In the genomic region with DNA sequence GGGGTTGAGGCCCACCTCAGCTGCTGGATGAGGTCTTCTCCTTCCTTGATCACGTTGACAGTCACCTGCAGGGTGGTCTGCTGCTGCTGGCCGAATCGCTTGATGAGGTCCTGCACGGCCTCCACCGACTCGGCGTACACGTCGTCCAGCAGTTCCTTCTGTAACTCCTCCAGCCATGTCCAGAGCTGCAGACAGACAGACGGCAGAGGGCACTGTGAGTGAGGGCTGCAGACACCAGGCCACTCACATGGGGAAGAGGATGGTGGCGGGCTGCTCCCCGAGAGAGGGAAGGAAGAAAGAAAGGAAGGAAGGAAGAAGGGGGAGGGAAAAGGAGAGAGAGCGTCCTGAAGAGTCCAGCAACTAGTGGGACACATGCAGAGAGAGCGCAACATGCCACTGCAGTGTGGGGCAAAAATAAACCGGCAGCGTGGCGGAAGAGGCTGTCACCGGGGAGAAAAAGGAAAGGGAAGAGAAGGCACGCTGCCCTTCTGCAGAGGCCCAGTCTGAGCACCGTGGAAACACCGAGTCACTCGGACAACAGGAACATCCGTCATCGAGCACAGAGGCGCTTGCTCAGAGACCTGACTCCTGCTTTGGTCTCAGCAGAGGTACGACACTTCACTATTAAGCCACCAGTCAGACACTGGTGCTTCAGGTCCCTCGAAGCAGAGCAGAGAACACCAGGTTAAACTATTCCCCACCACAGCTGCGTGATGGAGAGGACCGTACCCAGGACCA, we compare ENCODE assay signal across 9 mouse cellular contexts.
DNase-seq lines count a peak whose midpoint lies in the region; ATAC-seq and TF ChIP-seq lines count a peak whose summit lies in the region.
"Had no signal": no experiment of that assay in that cellular context is flagged by ENCODE, and none has a peak within 500 bp of the region (broad histone marks: within the 10 kb centered on the region; RNA-seq: fewer than 3 reads in every experiment).

No protein-coding gene starts in this region.

- DNase-seq in thymus, adult 2 months, result peak; percentile 25
- no peak for DNase-seq in thymus, postnatal 10 days (ENCODE audit: low spot score in 2 of 2)
- no peak for DNase-seq in liver, adult 2 months (ENCODE audit: extremely low read depth, low read depth, low spot score)
- no peak for DNase-seq in urinary bladder, postnatal 25 days (ENCODE audit: low spot score)
- DNase-seq in layer of hippocampus, adult 9-11 months, result no peak
- no peak for DNase-seq in right cerebral cortex, adult 18-20 months

- 0 out of 2 replicates have a peak, but pooled peaks have one; percentile 33 for ATAC-seq in heart, embryonic 15.5 days (replicated peaks; ENCODE audit: insufficient number of reproducible peaks, insufficient read depth, low FRiP score, low read depth)

- H3K27ac ChIP-seq in thymus, adult 2 months (ENCODE audit: control insufficient read depth, insufficient read depth, low read length), result no peak overlapping the region
- peak overlapping the region; percentile 72 for H3K27ac ChIP-seq in heart, embryonic 15.5 days
- no peak overlapping the region for H3K27ac ChIP-seq in liver, adult 2 months (replicated peaks; ENCODE audit: insufficient read depth, low read depth, low read length)
- H3K27ac ChIP-seq in small intestine, adult 2 months (ENCODE audit: insufficient read depth, low read depth, low read length), result no peak overlapping the region
- H3K27ac ChIP-seq: limb, embryonic 12.5 days had no signal

- peak overlapping the region; percentile 61 for H3K4me2 ChIP-seq in heart, embryonic 15.5 days
- H3K4me2 ChIP-seq: limb, embryonic 12.5 days had no signal

- no peak for TF ChIP-seq POLR2A in thymus, adult 2 months (IDR thresholded peaks at IDR 0.05; ENCODE audit: control insufficient read depth, extremely low read depth, insufficient read depth, low read length, poor library complexity)
- TF ChIP-seq POLR2A in liver, adult 2 months (IDR thresholded peaks at IDR 0.05; ENCODE audit: extremely low read depth, insufficient read depth, low read length), result no peak
- no peak for TF ChIP-seq POLR2A in small intestine, adult 2 months (IDR thresholded peaks at IDR 0.05; ENCODE audit: low read depth, low read length)

- H3K36me3 ChIP-seq in thymus, adult 2 months (ENCODE audit: control insufficient read depth, insufficient read depth, low read length), result no peaks in the 10 kb centered on the region
- H3K36me3 ChIP-seq in heart, embryonic 15.5 days, result peaks cover 38% of the 10 kb centered on the region
- peaks cover 5% of the 10 kb centered on the region; the same call in 1 of the 2 replicates for H3K36me3 ChIP-seq in liver, adult 2 months (ENCODE audit: control insufficient read depth, insufficient read depth, low read length)
- peaks cover 20% of the 10 kb centered on the region for H3K36me3 ChIP-seq in small intestine, adult 2 months (ENCODE audit: control insufficient read depth, insufficient read depth, low read length)

- H3K4me3 ChIP-seq in thymus, adult 2 months (ENCODE audit: control insufficient read depth, insufficient read depth, low read length), result peak overlapping the region; percentile 44
- peak overlapping the region; percentile 38 for H3K4me3 ChIP-seq in heart, embryonic 15.5 days
- no peak overlapping the region for H3K4me3 ChIP-seq in liver, adult 2 months (ENCODE audit: insufficient read depth, low read depth, low read length)
- H3K4me3 ChIP-seq in small intestine, adult 2 months (ENCODE audit: low read depth, low read length), result peak overlapping the region; percentile 39
- H3K4me3 ChIP-seq: limb, embryonic 12.5 days had no signal

- H3K4me1 ChIP-seq in thymus, adult 2 months (replicated peaks; ENCODE audit: control insufficient read depth, insufficient read depth, low read length), result peaks cover 21% of the 10 kb centered on the region
- peaks cover 41% of the 10 kb centered on the region for H3K4me1 ChIP-seq in heart, embryonic 15.5 days (replicated peaks)
- H3K4me1 ChIP-seq in liver, adult 2 months (ENCODE audit: control insufficient read depth, insufficient read depth, low read length), result no peaks in the 10 kb centered on the region
- H3K4me1 ChIP-seq in small intestine, adult 2 months (ENCODE audit: control insufficient read depth, insufficient read depth, insufficient read length, low read length), result no peaks in the 10 kb centered on the region
- H3K4me1 ChIP-seq: limb, embryonic 12.5 days had no signal

- WGBS in thymus, adult 2 months, result 14% methylated on average over 29 of the region's 29 CpGs
- 22% methylated on average over 29 of the region's 29 CpGs for WGBS in heart, embryonic 15.5 days
- 67% methylated on average over 29 of the region's 29 CpGs for WGBS in liver, adult 2 months
- WGBS in small intestine, adult 2 months, result 71% methylated on average over 29 of the region's 29 CpGs

- H3K9ac ChIP-seq in heart, embryonic 15.5 days, result peak overlapping the region; percentile 38; the same call in 1 of the 2 replicates
- H3K9ac ChIP-seq in liver, adult 2 months (ENCODE audit: low read depth, low read length), result no peak overlapping the region
- H3K9ac ChIP-seq: limb, embryonic 12.5 days had no signal

- peak; percentile 37; the same call in 1 of the 2 replicates for TF ChIP-seq CTCF in thymus, adult 2 months (IDR thresholded peaks at IDR 0.05; ENCODE audit: borderline replicate concordance, control insufficient read depth, extremely low read depth, insufficient read depth, low read length, poor library complexity)
- TF ChIP-seq CTCF in liver, adult 2 months (IDR thresholded peaks at IDR 0.05; ENCODE audit: low read depth, low read length), result peak; percentile 41
- no peak for TF ChIP-seq CTCF in small intestine, adult 2 months (IDR thresholded peaks at IDR 0.05; ENCODE audit: extremely low read depth, insufficient read length, insufficient replicate concordance, low read depth, low read length)

- no peaks in the 10 kb centered on the region for H3K79me2 ChIP-seq in liver, adult 2 months (ENCODE audit: control insufficient read depth, insufficient read depth, low read length)

- H3K27me3 ChIP-seq in thymus, adult 2 months (ENCODE audit: control insufficient read depth, insufficient read depth, low read length), result no peaks in the 10 kb centered on the region
- H3K27me3 ChIP-seq in heart, embryonic 15.5 days, result no peaks in the 10 kb centered on the region
- no peaks in the 10 kb centered on the region for H3K27me3 ChIP-seq in liver, adult 2 months (ENCODE audit: control insufficient read depth, insufficient read depth, low read length)
- no peaks in the 10 kb centered on the region for H3K27me3 ChIP-seq in small intestine, adult 2 months (ENCODE audit: control insufficient read depth, insufficient read depth, low read length)
- H3K27me3 ChIP-seq: limb, embryonic 12.5 days had no signal

- no peaks in the 10 kb centered on the region for H3K9me3 ChIP-seq in heart, embryonic 15.5 days (replicated peaks)
- H3K9me3 ChIP-seq: limb, embryonic 12.5 days had no signal
